Mouse (Mus musculus): Measurements from ENCODE around the gene Tm6sf2. TPM values are rescaled to one million over a fixed set of nuclear protein-coding genes. Genes with fewer than 3 reads are reported as not detected.

Tm6sf2 gene
- polyA plus RNA-seq, 1 experiment from 2014 or later, result 2.0 TPM

DNA sequence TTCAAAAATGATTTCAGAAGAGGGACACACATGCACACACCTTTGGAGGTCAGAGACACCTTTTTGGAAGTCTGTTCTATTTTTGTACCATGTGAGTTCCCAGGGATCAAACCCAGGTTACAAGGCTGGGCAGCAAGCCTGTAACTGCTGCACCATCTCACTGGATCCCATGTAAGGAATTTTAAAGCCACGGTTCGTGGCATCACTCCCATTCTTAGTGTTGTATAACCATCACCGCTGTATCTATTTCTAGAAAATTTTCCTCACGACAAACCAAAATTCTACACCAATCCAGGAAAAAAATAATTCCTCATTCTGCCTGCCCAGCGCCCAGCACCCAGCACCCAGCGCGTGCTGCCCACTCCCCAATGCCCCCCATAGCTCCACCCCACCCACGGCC is 26.6 kb downstream of the Tm6sf2 start:
- WGBS, result 74% methylated on average over 8 of the region's 8 CpGs
- no peak overlapping the region for H3K9ac ChIP-seq (replicated peaks)
- H3K4me3 ChIP-seq (replicated peaks), result no peak overlapping the region
- H3K4me1 ChIP-seq, result no peaks in the 10 kb centered on the region
- H3K36me3 ChIP-seq, result peaks cover 91% of the 10 kb centered on the region
- H3K9me3 ChIP-seq (replicated peaks), result no peaks in the 10 kb centered on the region
- no peak overlapping the region for H3K4me2 ChIP-seq
- ATAC-seq (ENCODE audit: low FRiP score), result no peak
- no peak overlapping the region for H3K27ac ChIP-seq (replicated peaks)
- no peaks in the 10 kb centered on the region for H3K27me3 ChIP-seq (replicated peaks)

DNA sequence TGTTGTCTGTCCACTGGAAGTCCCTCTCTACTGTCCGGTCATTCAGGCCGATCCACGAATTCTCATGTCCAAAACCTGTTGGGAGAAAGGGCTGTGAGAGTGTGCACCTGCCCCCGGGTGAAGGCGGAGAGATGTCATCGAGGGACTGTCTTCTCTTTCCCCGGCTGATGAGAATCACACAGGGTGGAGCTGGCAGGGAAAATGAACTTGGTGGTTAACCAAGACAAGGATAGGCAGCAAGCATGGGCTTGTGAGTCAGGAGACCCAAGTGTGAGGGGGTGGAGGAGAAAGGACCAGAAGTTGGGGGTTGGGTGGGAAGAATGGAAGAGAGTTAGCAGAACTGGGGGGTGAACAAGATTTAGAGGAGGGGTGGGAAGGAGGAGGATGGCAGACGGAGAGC is 27.5 kb downstream of the Tm6sf2 start:
- no peaks in the 10 kb centered on the region for H3K9me3 ChIP-seq (replicated peaks)
- no peak overlapping the region for H3K4me2 ChIP-seq
- 91% methylated on average over 8 of the region's 8 CpGs for WGBS
- no peak overlapping the region for H3K27ac ChIP-seq (replicated peaks)
- no peak overlapping the region for H3K9ac ChIP-seq (replicated peaks)
- no peak for ATAC-seq (ENCODE audit: low FRiP score)
- peaks cover 83% of the 10 kb centered on the region for H3K36me3 ChIP-seq
- H3K4me3 ChIP-seq (replicated peaks), result no peak overlapping the region
- peaks cover 7% of the 10 kb centered on the region; the same call in 1 of the 2 replicates for H3K4me1 ChIP-seq
- no peaks in the 10 kb centered on the region for H3K27me3 ChIP-seq (replicated peaks)

DNA sequence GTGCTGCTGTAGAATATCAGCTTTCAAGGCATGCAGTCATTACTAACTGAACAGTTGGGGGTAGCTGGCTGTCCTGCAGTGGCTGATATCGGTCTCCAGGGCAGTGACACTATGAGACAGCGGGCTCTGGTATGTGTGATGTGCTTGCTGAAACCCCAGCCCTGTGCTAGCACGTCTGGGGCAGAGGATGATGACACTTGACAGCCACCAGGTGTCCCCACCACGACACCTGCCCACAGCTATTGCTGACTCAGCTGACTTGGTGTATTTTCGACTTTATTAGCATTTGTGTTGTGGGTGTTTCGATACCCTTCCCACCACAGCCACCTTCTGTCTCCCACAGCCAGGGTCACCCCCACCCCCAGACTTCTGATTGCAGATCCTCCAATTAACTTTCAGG is 31.8 kb downstream of the Tm6sf2 start:
- no peaks in the 10 kb centered on the region for H3K27me3 ChIP-seq (replicated peaks)
- H3K4me2 ChIP-seq, result no peak overlapping the region
- H3K9ac ChIP-seq (replicated peaks), result no peak overlapping the region
- peaks cover 16% of the 10 kb centered on the region; the same call in 1 of the 2 replicates for H3K4me1 ChIP-seq
- ATAC-seq (ENCODE audit: low FRiP score), result no peak
- WGBS, result 16% methylated on average over 6 of the region's 6 CpGs
- H3K9me3 ChIP-seq (replicated peaks), result no peaks in the 10 kb centered on the region
- H3K36me3 ChIP-seq, result peaks cover 83% of the 10 kb centered on the region
- no peak overlapping the region for H3K4me3 ChIP-seq (replicated peaks)
- H3K27ac ChIP-seq (replicated peaks), result no peak overlapping the region

DNA sequence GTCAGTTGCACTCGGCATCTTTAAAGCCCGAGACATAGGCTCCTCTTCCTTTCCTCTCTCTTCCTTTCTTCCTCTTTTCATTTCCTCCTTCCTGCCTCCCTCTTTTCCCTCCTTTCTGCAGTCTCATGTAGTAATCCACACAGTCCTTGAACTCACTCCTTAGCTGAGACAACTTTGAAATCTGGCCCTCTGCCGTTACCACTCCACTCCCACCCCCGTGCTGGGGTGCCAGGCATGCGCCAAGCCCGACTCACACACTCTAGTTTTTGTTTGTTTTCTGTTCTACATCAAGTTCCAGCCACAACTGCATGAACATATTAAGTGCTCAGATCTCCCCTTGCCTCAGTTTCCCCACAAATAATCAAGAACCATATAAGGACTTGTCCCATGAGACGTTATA is 32.2 kb downstream of the Tm6sf2 start:
- 76% methylated on average over 7 of the region's 7 CpGs for WGBS
- Histone ChIP-seq H3K9ac (replicated peaks) (no peak overlapping the region), H3K4me2 (no peak overlapping the region), H3K4me3 (replicated peaks) (no peak overlapping the region), H3K27ac (replicated peaks) (no peak overlapping the region), H3K27me3 (replicated peaks) (no peaks in the 10 kb centered on the region), H3K36me3 (peaks cover 83% of the 10 kb centered on the region), H3K4me1 (peaks cover 20% of the 10 kb centered on the region), H3K9me3 (replicated peaks) (no peaks in the 10 kb centered on the region)
- no peak for ATAC-seq (ENCODE audit: low FRiP score)

DNA sequence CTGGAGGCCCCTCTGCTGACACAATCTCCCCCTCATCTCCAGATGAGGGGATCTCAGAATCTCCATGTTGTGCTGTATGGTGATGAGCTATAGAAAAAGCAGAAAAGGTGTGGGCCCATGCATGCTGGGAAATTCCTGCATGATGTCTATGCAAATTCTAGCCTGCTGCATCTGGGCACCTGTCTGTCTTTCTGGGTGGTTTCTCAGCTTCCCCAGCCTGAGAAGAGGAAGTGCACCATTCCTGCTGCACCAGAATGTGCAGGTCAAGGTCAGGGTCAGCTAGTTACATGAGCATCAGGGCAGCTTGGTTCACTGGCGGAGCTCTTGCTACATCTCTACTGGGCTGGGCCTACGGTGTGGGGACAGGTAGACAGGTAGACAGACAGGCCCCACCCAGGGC is 37.7 kb downstream of the Tm6sf2 start:
- WGBS, result 86% methylated on average over 2 of the region's 2 CpGs
- no peak overlapping the region for H3K9ac ChIP-seq (replicated peaks)
- H3K9me3 ChIP-seq (replicated peaks), result no peaks in the 10 kb centered on the region
- H3K4me3 ChIP-seq (replicated peaks), result no peak overlapping the region
- peaks cover 30% of the 10 kb centered on the region for H3K4me1 ChIP-seq
- H3K27me3 ChIP-seq (replicated peaks), result peaks cover 6% of the 10 kb centered on the region; the same call in 1 of the 2 replicates
- H3K36me3 ChIP-seq, result peaks cover 95% of the 10 kb centered on the region
- H3K4me2 ChIP-seq, result no peak overlapping the region
- ATAC-seq (ENCODE audit: low FRiP score), result no peak
- H3K27ac ChIP-seq (replicated peaks), result no peak overlapping the region

DNA sequence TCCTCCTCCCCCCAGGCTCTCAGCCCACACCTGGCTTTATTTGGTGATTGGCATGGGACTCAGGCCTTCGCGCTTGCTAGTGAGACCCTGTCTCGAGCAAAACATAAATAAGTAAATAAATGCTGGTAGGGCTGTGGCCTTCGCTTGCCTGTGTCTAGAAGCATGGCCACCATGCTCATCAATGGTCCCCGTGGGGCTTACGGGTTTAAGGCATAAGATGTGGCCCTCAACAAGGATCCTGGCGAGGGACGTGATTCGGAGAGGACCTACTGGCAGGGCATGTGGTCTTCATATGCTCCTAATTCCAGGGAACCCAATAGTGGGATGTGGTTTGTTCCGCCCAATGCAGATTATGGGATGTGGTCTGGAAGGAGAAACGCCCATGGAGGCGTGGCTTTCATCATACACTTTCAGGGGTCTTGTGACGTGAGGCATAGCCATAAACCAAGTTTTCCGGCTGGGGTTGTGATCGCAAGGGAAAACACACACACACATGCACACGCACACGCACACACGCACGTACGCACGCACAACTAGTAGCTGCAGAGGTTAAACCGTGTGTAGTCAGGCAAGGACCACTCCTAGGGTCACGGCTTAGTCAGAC is 38.6 kb downstream of the Tm6sf2 start:
- Histone ChIP-seq H3K9me3 (replicated peaks) (no peaks in the 10 kb centered on the region), H3K4me2 (no peak overlapping the region), H3K4me1 (peaks cover 30% of the 10 kb centered on the region), H3K27ac (replicated peaks) (no peak overlapping the region), H3K36me3 (peaks cover 91% of the 10 kb centered on the region), H3K27me3 (replicated peaks) (peaks cover 8% of the 10 kb centered on the region; the same call in 1 of the 2 replicates), H3K9ac (replicated peaks) (no peak overlapping the region), H3K4me3 (replicated peaks) (no peak overlapping the region)
- 58% methylated on average over 23 of the region's 23 CpGs for WGBS
- ATAC-seq (ENCODE audit: low FRiP score), result no peak

DNA sequence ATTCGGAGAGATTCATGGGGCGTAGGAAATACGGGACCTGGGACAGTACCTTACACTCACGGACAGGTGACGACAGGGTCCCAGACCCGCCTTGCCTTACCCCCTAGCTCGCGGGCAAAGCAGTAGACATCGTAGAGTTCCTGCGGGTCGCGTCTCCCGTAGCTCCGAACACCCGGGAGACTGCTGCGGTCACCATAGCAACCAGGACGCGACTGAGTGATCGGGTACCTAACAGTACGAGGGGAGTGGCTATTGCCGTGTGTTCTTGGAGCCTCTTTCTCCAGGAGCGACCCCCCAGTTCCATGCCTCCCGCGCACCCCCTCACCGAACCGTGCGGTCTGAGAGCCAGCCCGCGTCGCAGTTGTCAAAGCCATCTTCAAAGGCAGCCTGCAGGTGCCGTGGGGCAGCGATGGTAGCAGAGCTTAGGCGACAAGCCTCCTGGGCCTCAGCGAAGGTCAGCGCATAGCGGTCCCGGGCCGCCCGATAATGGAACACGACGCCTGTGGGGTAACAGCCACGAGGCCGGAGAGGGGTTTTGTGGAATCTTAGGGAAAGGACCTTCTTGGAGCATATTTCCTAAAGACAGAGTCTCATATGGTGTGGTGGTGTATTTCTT is 39.8 kb downstream of the Tm6sf2 start:
- H3K27ac ChIP-seq (replicated peaks), result no peak overlapping the region
- peaks cover 36% of the 10 kb centered on the region for H3K4me1 ChIP-seq
- peaks cover 79% of the 10 kb centered on the region for H3K36me3 ChIP-seq
- H3K9ac ChIP-seq (replicated peaks), result no peak overlapping the region
- 10% methylated on average over 43 of the region's 43 CpGs for WGBS
- no peak overlapping the region for H3K4me3 ChIP-seq (replicated peaks)
- ATAC-seq (ENCODE audit: low FRiP score), result 0 out of 2 replicates have a peak, but pooled peaks have one; percentile 3
- no peaks in the 10 kb centered on the region for H3K9me3 ChIP-seq (replicated peaks)
- H3K4me2 ChIP-seq, result peak overlapping the region; percentile 11; the same call in 1 of the 2 replicates
- peaks cover 8% of the 10 kb centered on the region; the same call in 1 of the 2 replicates for H3K27me3 ChIP-seq (replicated peaks)

DNA sequence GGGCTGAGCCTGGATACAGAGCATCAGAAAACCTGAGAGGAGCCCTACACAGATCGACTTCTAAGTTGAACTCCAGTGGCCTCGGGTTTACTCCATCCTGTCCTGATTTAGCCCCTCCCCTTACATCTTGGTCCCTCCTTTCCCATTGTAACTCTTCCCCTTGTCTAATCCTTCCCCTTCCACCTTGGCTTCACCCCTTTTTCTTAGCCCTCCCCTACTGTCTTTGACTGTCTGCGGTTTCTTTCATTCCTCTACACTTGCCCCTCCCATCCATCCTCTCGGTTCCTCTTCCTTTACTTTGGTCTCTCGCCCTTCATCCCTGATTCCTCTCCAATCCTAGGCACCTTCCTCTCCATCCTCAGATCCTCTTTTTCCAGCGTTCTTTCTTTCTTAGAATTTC is 41.8 kb downstream of the Tm6sf2 start:
- Histone ChIP-seq H3K27me3 (replicated peaks) (peaks cover 8% of the 10 kb centered on the region; the same call in 1 of the 2 replicates), H3K4me3 (replicated peaks) (no peak overlapping the region), H3K4me1 (peaks cover 46% of the 10 kb centered on the region), H3K9ac (replicated peaks) (no peak overlapping the region), H3K36me3 (peaks cover 60% of the 10 kb centered on the region), H3K4me2 (no peak overlapping the region; the same call in 1 of the 2 replicates), H3K27ac (replicated peaks) (no peak overlapping the region), H3K9me3 (replicated peaks) (no peaks in the 10 kb centered on the region)
- 25% methylated on average over 6 of the region's 6 CpGs for WGBS
- ATAC-seq (ENCODE audit: low FRiP score), result no peak

- no peak overlapping the region for H3K4me3 ChIP-seq (replicated peaks)
- H3K27ac ChIP-seq (replicated peaks), result no peak overlapping the region
- no peak for ATAC-seq (ENCODE audit: low FRiP score)
- no peaks in the 10 kb centered on the region for H3K9me3 ChIP-seq (replicated peaks)
- H3K36me3 ChIP-seq, result peaks cover 56% of the 10 kb centered on the region
- no peak overlapping the region for H3K9ac ChIP-seq (replicated peaks)
- WGBS, result 72% methylated on average over 13 of the region's 13 CpGs
- H3K4me2 ChIP-seq, result no peak overlapping the region; the same call in 1 of the 2 replicates
- peaks cover 42% of the 10 kb centered on the region for H3K4me1 ChIP-seq
- peaks cover 8% of the 10 kb centered on the region; the same call in 1 of the 2 replicates for H3K27me3 ChIP-seq (replicated peaks)
Observed at GRCm38 (mm10) chr8:70114892-70115291, 42.2 kb downstream of the Tm6sf2 start.

GRCm38 (mm10) chr8:70117611-70118010 is 44.9 kb downstream of the Tm6sf2 start:
- peaks cover 8% of the 10 kb centered on the region; the same call in 1 of the 2 replicates for H3K27me3 ChIP-seq (replicated peaks)
- H3K9ac ChIP-seq (replicated peaks), result no peak overlapping the region; the same call in 1 of the 2 replicates
- H3K27ac ChIP-seq (replicated peaks), result no peak overlapping the region
- H3K4me1 ChIP-seq, result peaks cover 32% of the 10 kb centered on the region
- H3K4me3 ChIP-seq (replicated peaks), result peak overlapping the region; percentile 65
- no peaks in the 10 kb centered on the region for H3K9me3 ChIP-seq (replicated peaks)
- H3K36me3 ChIP-seq, result peaks cover 29% of the 10 kb centered on the region
- no peak for ATAC-seq (ENCODE audit: low FRiP score)
- WGBS, result 16% methylated on average over 9 of the region's 9 CpGs
- peak overlapping the region; percentile 74 for H3K4me2 ChIP-seq

GRCm38 (mm10) chr8:70118726-70119700 is 46.3 kb downstream of the Tm6sf2 start:
- Histone ChIP-seq H3K9me3 (replicated peaks) (no peaks in the 10 kb centered on the region), H3K4me2 (peak overlapping the region; percentile 74), H3K4me3 (replicated peaks) (peak overlapping the region; percentile 65), H3K4me1 (peaks cover 28% of the 10 kb centered on the region), H3K27me3 (replicated peaks) (peaks cover 8% of the 10 kb centered on the region; the same call in 1 of the 2 replicates), H3K27ac (replicated peaks) (peak overlapping the region; percentile 86), H3K9ac (replicated peaks) (peak overlapping the region; percentile 82), H3K36me3 (peaks cover 17% of the 10 kb centered on the region)
- peak; percentile 80 for ATAC-seq (ENCODE audit: low FRiP score)
- 2% methylated on average over 17 of the region's 17 CpGs for WGBS

Measured in neural tube, embryonic 15.5 days (tissue).